Mouse (Mus musculus) layer of hippocampus, postnatal 10 days (tissue): Measurements from ENCODE around the gene March4. TPM values are rescaled to one million over a fixed set of nuclear protein-coding genes. Genes with fewer than 3 reads are reported as not detected.

Experiments
- DNase-seq, 2 experiments: peaks; one replicate each; pipeline ENCODE4 v3.0.0; 2021; ENCODE audit warnings: low spot score in 2 of 2
- total RNA-seq, 2 experiments: library from RNA; stranded (reverse); gene quantifications; 2 replicates each; pipeline ENCODE4 v1.2.3; 2021

Gene March4
- total RNA-seq, 2 experiments from 2014 or later = 36.0 to 43.5 TPM

GRCm38 (mm10) chr1:72399720-72400401, 136.9 kb downstream of the March4 start:
- no peak for DNase-seq

GRCm38 (mm10) chr1:72390420-72390819, 146.3 kb downstream of the March4 start:
- no peak for DNase-seq

- DNase-seq = no peak
Observed at GRCm38 (mm10) chr1:72383651-72384050, 153.1 kb downstream of the March4 start.

GRCm38 (mm10) chr1:72383056-72383455, 153.7 kb downstream of the March4 start:
- DNase-seq = peak in 1 of 2 experiments; percentile 37

- no peak for DNase-seq
Observed at GRCm38 (mm10) chr1:72380544-72380943, 156.2 kb downstream of the March4 start.

GRCm38 (mm10) chr1:72379752-72380353, 156.9 kb downstream of the March4 start:
- peak; percentile 22 to 29 for DNase-seq

GRCm38 (mm10) chr1:72378151-72378550, 158.6 kb downstream of the March4 start:
- no peak for DNase-seq

Other genes with a start within 250 kb of the March4 start
- gene Xrcc5, start 229.5 kb downstream of the March4 start, total RNA-seq = 10 to 100 TPM; 10.5 to 13.9 TPM
- 10 to 100 TPM; 42.3 to 45.3 TPM for gene Smarcal1, start 46.3 kb upstream of the March4 start, total RNA-seq
- gene Ankar, start 163.6 kb upstream of the March4 start, total RNA-seq = not detected
- gene Rpl37a, start 174.4 kb upstream of the March4 start, total RNA-seq = 100 to 1,000 TPM; 607 to 734 TPM